ENCODE assay signal across 8 mouse cellular contexts in the genomic region with DNA sequence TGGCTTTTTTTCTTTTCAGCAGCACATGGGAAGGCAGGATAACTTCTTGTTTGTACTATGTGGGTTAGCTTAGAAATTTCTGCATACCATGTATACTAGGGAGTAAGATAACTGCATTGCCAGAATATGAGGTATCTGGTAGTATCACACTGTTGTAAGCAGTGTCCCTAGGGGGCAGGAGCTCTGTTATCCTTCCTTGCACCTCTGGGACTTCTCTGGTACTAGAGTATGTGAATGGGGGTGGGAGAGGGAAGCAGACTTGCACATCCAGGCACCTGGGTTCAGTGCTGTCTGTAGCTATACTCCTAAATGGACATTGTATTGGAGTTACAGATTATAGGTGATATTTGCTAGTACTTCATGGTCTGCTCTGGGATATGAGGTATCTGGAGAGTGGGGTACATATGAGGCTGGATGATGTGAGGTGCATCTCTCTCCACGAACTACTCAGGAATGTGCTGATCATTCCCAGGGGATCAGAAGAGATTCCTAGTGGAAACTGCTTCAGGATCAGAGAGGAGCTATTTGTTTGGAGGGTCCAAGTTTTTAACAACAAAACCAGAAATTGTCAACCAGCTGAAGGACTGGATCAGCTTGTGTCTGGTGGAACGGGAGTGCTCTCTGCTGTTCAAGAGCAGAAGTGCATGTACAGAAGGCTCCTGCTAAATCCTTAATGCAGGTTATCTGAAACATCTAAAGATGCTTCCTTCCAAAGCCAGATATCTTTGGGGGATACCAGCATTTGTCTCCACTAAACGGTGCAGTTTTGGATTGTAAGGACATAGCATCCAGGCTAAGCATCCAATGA.
DNase-seq lines count a peak whose midpoint lies in the region; ATAC-seq and TF ChIP-seq lines count a peak whose summit lies in the region.

No protein-coding gene starts in this region.

- H3K4me2 ChIP-seq in liver, postnatal 0 days (ENCODE audit: low read depth, low read length), result no peak overlapping the region
- no peak overlapping the region for H3K4me2 ChIP-seq in liver, embryonic 11.5 days
- no peak overlapping the region for H3K4me2 ChIP-seq in forebrain, embryonic 11.5 days (ENCODE audit: low read depth, low read length, severe bottlenecking)
- no peak overlapping the region for H3K4me2 ChIP-seq in midbrain, embryonic 16.5 days (ENCODE audit: low read length)

- no peaks in the 10 kb centered on the region for H3K36me3 ChIP-seq in liver, postnatal 0 days (replicated peaks; ENCODE audit: insufficient read depth, low read length)
- H3K36me3 ChIP-seq in liver, embryonic 11.5 days (ENCODE audit: control insufficient read depth, insufficient read depth, low read length), result no peaks in the 10 kb centered on the region
- no peaks in the 10 kb centered on the region for H3K36me3 ChIP-seq in forebrain, embryonic 11.5 days (ENCODE audit: control insufficient read depth, insufficient read depth, low read length)
- H3K36me3 ChIP-seq in midbrain, embryonic 16.5 days (ENCODE audit: control insufficient read depth, insufficient read depth, low read length), result no peaks in the 10 kb centered on the region

- WGBS in liver, postnatal 0 days (ENCODE audit: insufficient replicate concordance), result 28% methylated on average over 3 of the region's 3 CpGs
- 24% methylated on average over 3 of the region's 3 CpGs for WGBS in liver, embryonic 11.5 days
- 21% methylated on average over 3 of the region's 3 CpGs for WGBS in forebrain, embryonic 11.5 days
- WGBS in midbrain, embryonic 16.5 days, result 21% methylated on average over 3 of the region's 3 CpGs

- DNase-seq in liver, postnatal 0 days, result no peak
- DNase-seq in liver, embryonic 11.5 days (ENCODE audit: low spot score), result no peak
- DNase-seq in forebrain, embryonic 11.5 days (ENCODE audit: low spot score), result peak; percentile 59
- DNase-seq in layer of hippocampus, postnatal 10 days (ENCODE audit: low spot score in 2 of 2), result peak; percentile 69 to 76
- DNase-seq in ovary, postnatal 10 days (ENCODE audit: low spot score), result no peak
- DNase-seq in lung, postnatal 36 days, result no peak

- TF ChIP-seq CTCF in liver, postnatal 0 days (IDR thresholded peaks at IDR 0.05; ENCODE audit: low read depth), result peak; percentile 49

- no peak overlapping the region for H3K27ac ChIP-seq in liver, postnatal 0 days (ENCODE audit: low read depth)
- H3K27ac ChIP-seq in liver, embryonic 11.5 days (ENCODE audit: low read depth, low read length), result no peak overlapping the region
- no peak overlapping the region for H3K27ac ChIP-seq in forebrain, embryonic 11.5 days (ENCODE audit: low read depth, low read length)
- no peak overlapping the region for H3K27ac ChIP-seq in midbrain, embryonic 16.5 days (ENCODE audit: low read length)

- H3K4me1 ChIP-seq in liver, postnatal 0 days (ENCODE audit: insufficient read depth), result no peaks in the 10 kb centered on the region
- no peaks in the 10 kb centered on the region for H3K4me1 ChIP-seq in liver, embryonic 11.5 days (replicated peaks; ENCODE audit: control insufficient read depth, insufficient read depth, low read length)
- H3K4me1 ChIP-seq in forebrain, embryonic 11.5 days (replicated peaks; ENCODE audit: control insufficient read depth, insufficient read depth, low read length), result no peaks in the 10 kb centered on the region
- no peaks in the 10 kb centered on the region for H3K4me1 ChIP-seq in midbrain, embryonic 16.5 days (ENCODE audit: control insufficient read depth, insufficient read depth, low read length)

- H3K27me3 ChIP-seq in liver, postnatal 0 days (ENCODE audit: insufficient read depth, low read length), result no peaks in the 10 kb centered on the region
- no peaks in the 10 kb centered on the region for H3K27me3 ChIP-seq in liver, embryonic 11.5 days (replicated peaks; ENCODE audit: control insufficient read depth, insufficient read depth, low read length)
- no peaks in the 10 kb centered on the region for H3K27me3 ChIP-seq in forebrain, embryonic 11.5 days (ENCODE audit: control insufficient read depth, insufficient read depth, low read length)
- no peaks in the 10 kb centered on the region for H3K27me3 ChIP-seq in midbrain, embryonic 16.5 days (ENCODE audit: control insufficient read depth, insufficient read depth, low read depth, low read length)

- H3K9ac ChIP-seq in liver, postnatal 0 days (replicated peaks), result no peak overlapping the region
- H3K9ac ChIP-seq in liver, embryonic 11.5 days (ENCODE audit: low read depth, low read length), result no peak overlapping the region
- no peak overlapping the region for H3K9ac ChIP-seq in forebrain, embryonic 11.5 days (ENCODE audit: low read length)
- no peak overlapping the region for H3K9ac ChIP-seq in midbrain, embryonic 16.5 days (ENCODE audit: low read depth, low read length)

- no peaks in the 10 kb centered on the region for H3K9me3 ChIP-seq in liver, postnatal 0 days (ENCODE audit: low read length)
- no peaks in the 10 kb centered on the region for H3K9me3 ChIP-seq in liver, embryonic 11.5 days (ENCODE audit: control insufficient read depth, low read length)
- no peaks in the 10 kb centered on the region for H3K9me3 ChIP-seq in forebrain, embryonic 11.5 days (ENCODE audit: control insufficient read depth, low read length)
- H3K9me3 ChIP-seq in midbrain, embryonic 16.5 days (replicated peaks; ENCODE audit: control insufficient read depth, low read length, poor library complexity, severe bottlenecking), result no peaks in the 10 kb centered on the region

- no peak for TF ChIP-seq EP300 in liver, postnatal 0 days (IDR thresholded peaks at IDR 0.05; ENCODE audit: low read depth)

- no peak for ATAC-seq in liver, postnatal 0 days
- no peak for ATAC-seq in liver, embryonic 11.5 days (replicated peaks; ENCODE audit: low FRiP score)
- ATAC-seq in forebrain, embryonic 11.5 days (replicated peaks; ENCODE audit: low FRiP score), result peak; percentile 53
- peak; percentile 70 for ATAC-seq in midbrain, embryonic 16.5 days
- no peak for ATAC-seq in activated CD4-positive, CD25-positive, alpha-beta regulatory T cell, adult 4 months

- no peak overlapping the region for H3K4me3 ChIP-seq in liver, postnatal 0 days (ENCODE audit: low read depth, low read length)
- H3K4me3 ChIP-seq in liver, embryonic 11.5 days (ENCODE audit: low read depth, low read length), result no peak overlapping the region
- no peak overlapping the region for H3K4me3 ChIP-seq in forebrain, embryonic 11.5 days (ENCODE audit: low read depth, low read length)
- no peak overlapping the region for H3K4me3 ChIP-seq in midbrain, embryonic 16.5 days (ENCODE audit: low read depth, low read length)

Comparison
In these comparisons a context has a peak if more than half of its experiments do, and no peak if none do; other contexts are left out.
1. ATAC-seq: peak in forebrain, embryonic 11.5 days (single experiment) and midbrain, embryonic 16.5 days (single experiment); none in liver, postnatal 0 days (single experiment), liver, embryonic 11.5 days (single experiment) and activated CD4-positive, CD25-positive, alpha-beta regulatory T cell, adult 4 months (single experiment).
2. DNase-seq: peak in forebrain, embryonic 11.5 days (single experiment) and layer of hippocampus, postnatal 10 days (2 of 2); none in liver, postnatal 0 days (single experiment), liver, embryonic 11.5 days (single experiment), ovary, postnatal 10 days (single experiment) and lung, postnatal 36 days (single experiment).